Mouse (Mus musculus) adrenal gland, postnatal 4 days (tissue): Measurements from ENCODE around the gene Samd4. TPM values are rescaled to one million over a fixed set of nuclear protein-coding genes. Genes with fewer than 3 reads are reported as not detected.

ENCODE experiments used
- DNase-seq, 2 experiments: peaks; one replicate each; pipeline ENCODE4 v3.0.0; 2021 to 2022; ENCODE audit warnings: low spot score in 2 of 2, mixed read lengths in 2 of 2
- total RNA-seq, 2 experiments: library from RNA; stranded (reverse); gene quantifications; 2 replicates each; pipeline ENCODE4 v1.2.3; 2021

Gene Samd4
- total RNA-seq, 2 experiments from 2014 or later: 20.5 to 24.6 TPM

DNA sequence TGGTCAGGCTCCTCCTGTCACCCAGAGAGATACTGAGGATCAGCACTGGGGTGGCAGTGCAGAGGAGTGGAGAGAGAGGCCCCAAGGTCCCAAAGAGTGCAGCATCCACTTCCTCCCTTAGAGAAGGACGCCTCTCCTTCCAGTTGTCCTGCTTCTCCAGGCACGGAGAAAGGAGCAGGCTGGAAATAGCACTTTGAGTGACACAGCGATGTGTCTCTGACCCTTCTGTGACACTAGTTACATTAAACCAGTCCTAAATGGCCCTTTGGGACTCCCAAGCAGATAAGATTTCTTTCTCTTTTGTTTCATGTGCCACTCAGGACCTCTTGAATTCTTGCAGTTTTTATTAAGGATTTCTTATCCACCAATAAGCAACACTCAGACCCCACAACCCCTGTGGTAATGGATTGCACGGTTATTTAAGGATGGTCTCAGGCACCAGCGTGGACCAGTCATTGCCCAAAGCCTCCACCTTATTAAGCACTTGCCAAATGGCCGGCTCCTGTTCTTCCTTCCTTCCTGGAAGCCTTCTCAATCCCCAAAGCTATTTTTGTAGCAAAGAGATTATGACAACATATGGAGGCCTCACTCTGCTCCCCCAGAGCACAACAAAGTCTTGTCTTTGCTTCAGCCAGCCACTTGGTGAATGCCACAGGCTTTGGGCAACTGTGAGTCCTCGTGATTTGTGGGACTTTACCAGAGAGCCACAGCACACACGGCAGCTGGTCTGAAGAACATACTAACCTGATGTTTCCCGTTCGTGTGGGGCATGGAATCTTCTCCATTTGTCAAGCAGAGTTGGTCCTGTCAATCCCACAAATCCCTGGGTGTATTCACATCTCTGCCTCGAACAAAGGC lies 68.1 kb downstream of the Samd4 start:
- DNase-seq: no peak

DNA sequence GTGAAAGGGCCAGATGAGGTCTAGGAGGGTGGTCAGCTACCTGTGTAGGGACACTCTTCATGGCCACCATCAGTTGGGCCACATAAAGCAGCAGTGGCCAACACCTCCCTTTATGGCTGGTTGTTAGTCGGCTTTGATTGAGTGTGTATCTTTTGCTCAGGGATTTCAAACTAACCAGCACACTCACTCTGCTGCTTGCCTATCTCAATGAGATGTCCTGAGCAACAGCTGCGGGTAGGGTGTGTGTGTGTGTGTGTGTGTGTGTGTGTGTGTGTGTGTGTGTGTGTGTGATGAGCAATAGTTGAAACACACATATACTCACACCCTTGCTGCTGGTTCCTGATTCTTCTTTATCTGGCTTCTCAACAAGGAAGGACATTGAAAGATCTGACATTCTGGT lies 69.6 kb downstream of the Samd4 start:
- no peak for DNase-seq

DNA sequence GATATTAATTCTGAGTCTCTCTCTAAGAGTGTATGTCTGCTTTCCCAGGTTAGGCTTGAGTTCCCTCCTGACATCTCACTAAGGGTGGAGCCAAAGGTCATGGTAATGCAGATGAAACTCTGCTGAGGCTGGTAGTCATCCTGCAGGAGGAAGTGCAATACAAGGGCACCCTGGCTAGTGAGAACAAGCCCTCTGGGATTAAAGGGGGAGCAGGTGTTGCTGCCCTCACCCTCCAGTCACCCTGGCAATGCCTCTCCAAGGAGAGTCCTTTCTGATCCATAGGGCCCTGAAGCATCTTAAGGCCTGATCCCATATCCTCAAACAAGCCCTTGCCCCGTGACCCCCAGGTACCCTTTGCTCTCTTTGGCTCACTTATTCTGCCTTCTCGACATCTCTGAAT lies 72.5 kb downstream of the Samd4 start:
- DNase-seq: no peak

DNA sequence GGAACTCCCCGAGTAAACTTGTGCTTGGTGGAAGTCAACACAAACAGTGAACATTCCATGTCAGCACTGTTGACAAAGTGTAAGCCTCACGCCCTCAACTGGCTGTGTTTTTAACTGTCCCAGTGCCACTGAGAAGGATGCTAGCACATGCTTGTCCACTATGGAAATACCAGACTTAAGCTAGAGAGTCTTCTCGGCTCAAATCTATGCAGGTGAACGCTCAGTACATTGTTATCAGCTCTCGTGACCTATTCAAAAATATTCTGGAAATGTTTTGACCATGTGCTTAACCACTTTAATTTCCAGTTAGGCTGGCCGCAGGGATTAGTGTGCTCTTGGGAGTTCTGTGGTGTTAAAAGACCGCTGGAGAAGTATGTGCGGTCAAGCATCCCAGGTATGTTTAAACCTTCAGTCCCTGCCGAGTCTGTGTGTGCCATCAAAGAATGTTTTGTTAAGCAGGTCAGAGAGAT lies 73.0 kb downstream of the Samd4 start:
- no peak for DNase-seq

DNA sequence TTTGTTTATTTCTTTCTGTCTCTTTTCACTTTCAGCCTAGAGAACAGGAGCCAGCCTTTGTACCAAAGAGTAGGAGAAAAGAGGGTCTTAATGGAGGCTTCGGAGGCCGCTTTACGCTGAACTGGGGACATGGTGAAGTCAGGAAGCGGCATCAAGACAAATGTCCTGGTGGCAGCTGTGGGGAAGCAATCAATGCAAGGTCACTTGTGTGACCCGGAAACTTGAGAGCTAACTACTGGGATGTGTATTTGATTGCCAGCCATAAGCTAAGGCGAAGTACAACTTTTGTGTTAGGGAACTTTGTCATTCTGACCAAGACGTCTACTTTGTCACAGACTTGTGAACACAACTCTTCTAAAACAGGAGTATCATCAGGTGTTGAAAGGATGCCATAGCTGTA lies 73.5 kb downstream of the Samd4 start:
- no peak for DNase-seq

DNA sequence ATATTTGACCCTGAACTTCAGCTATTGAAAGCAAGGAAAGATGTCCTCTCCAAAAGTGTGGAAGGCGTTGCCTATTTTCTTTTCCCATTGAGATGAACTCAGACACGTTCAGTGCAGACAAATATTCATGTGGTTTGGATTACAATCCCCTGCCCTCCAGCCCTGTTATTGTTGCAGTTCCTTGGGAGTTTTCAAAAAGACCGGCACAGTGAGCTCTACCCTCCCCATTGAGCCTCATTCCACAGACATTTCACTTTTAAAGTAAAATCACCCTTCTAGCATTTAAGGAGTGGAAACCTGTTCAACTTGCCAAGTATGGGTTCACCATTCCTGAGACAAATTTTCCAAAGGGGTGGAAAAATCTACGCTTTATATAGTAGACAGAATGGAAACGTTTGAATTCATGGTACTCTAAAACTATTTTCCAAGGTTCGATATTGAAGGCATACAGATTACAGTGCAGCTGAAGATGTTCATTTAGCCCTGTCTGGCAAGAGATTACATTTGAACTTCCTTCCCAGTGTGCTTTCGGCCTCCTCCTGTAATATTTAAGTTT lies 76.6 kb downstream of the Samd4 start:
- no peak for DNase-seq

DNA sequence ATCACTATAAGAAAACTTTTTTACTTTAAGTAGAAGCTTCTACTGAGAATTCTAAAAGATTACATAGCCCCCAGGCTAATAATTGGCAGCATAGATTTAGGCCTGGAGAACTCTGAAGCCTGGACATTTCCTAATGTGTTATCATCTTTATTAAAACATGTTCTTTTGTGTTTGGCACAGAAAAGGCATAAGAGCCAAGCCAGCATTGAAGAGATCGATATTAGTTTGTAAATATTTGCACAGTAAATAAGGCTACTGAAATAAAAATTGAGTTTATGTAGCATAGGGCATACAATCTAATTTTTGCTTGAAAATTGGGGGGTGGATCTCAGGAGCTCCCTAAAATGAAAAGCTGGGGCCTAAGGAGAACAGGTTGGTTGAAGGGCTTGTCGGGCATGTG lies 77.2 kb downstream of the Samd4 start:
- DNase-seq: no peak

DNA sequence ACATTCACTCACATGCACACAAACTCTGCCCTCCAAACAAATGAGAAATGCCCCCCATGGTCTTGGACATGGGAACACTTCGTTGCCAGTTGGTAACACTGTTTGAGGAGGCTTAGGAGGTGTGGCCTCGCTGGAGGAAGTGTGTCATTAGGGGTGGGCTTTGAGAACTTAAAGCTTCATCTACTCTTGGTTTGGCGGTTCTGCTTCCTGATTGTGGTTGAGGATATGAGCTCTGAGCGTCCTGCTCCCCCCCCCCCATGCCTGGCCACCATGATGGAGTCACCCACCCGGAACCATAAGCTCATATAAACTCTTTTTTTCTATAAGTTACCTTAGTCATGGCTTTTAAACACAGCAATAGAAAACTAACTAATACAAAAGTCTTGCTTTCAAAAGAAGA lies 80.2 kb downstream of the Samd4 start:
- no peak for DNase-seq

DNA sequence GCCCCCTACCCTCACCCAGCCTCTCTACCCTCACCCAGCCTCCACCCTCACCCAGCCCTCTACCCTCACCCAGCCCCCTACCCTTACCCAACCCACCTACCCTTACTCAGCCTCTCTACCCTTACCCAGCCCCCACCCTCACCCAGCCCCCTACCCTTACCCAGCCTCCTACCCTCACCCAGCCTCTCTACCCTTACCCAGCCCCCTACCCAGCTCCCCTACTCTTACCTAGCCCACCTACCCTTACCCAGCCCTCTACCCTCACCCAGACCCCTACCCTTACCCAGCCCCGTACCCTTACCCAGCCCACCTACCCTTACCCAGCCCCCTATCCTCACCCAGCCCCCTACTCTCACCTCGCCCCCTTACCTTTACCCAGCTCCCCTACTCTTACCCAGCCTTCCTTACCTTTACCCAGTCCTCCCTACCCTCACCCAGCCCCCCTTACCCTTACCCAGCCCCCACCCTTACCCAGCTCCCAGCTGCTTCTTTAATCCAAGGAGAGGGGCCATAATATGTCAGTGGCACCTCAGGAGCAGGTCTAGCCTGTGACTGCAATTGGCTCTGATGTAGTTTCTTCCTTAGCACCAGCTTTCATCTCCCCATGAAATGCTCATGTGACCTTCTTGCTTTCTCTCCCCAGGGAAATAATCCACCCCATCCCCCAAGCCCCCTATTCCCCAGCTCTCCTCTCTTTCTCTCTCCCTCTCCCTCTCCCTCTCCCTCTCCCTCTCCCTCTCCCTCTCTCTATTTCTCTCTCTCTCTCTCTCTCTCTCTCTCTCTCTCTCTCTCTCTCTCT lies 81.6 kb downstream of the Samd4 start:
- DNase-seq: no peak

DNA sequence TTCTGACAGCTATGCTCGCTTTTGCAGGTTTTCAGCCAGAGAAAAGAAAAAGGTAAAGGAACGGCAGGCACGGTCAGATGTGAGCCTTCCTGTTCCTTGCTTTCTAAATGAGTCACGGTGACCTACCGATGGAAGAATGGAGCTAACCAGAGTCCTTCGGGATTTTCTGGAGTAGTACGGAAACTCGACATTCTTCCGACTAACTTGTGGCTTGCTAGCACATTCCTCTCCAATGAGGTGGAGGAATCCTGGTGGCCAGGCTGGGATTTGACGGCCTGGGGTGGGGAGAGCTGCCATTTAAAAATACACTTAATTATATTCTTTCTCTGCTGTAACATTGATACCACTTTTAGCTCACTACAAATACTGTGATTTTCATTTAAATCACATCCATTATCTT lies 83.6 kb downstream of the Samd4 start:
- no peak for DNase-seq

DNA sequence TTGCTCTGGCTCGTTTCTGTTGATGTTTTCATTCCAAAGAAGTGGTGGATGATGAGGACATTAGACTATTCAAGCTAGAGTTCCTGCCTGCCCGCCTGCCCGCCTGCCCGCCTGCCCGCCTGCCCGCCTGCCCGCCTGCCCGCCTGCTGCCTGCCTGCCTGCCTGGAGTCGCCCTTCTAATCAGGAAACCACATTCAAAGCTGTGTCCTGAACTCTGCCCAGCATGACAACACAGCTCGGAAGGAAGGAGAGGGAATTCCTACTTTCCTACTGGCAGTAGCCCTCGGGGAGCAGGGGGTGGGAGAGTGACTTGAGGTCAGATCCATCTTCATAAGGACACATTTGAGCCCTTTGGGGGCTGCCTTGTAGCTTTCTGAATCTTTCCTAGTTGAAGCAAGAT lies 85.4 kb downstream of the Samd4 start:
- no peak for DNase-seq

DNA sequence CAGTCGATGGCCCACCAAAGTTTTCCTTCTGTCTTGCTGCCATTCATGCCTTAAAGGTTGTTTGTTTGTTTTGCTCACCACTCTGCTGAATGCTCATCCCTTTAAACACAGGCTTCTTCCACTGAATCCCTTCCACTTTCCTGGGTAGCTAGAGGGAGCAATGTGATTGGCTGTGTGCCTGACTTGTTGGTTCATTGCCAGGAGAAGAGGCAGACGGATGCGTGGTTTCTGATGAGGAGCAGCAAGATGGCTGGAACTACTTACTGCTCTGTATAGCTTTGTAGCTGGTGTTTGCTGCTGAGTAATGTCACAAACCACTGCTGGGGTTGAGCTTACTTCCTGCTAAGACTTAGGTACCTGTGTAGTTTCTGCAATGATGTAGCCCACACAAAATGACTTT lies 88.0 kb downstream of the Samd4 start:
- no peak for DNase-seq

DNA sequence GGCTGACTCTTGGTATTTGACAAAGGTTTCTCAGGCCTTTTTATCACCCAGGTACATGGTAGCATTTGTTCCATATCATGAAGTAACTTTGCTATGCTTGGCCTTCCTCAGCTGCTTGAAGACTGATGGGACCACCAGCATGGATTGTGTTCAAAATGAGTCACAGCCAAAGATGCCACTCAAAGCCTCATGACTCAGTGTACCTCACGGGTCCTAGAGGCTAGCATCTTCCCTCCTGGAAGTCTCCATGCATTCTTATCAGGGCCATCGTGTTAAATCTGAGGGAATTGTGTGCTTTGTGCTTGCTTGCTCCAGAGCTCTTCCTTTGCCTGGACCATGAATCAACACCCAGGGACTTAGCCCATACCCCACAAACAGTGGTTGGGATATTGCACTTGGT lies 89.1 kb downstream of the Samd4 start:
- no peak for DNase-seq

DNA sequence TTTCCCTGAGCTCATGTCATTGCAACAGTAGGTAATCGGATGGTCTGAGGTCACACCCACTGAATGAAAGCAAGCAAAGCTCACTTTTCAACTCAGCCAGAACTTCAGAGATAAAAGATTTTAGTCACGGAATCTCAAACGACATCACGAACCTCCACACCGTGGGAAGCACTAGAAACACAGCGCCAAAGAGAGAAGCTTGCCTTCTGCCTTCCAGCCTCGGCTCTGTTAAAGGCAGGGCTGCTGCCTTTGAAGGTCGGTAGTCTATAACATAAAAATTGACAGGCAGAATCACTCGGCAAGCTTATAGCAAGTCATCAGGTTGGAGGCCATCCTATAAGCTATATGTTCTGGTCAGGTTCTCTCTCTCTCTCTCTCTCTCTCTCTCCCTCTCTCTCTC lies 92.2 kb downstream of the Samd4 start:
- no peak for DNase-seq

DNA sequence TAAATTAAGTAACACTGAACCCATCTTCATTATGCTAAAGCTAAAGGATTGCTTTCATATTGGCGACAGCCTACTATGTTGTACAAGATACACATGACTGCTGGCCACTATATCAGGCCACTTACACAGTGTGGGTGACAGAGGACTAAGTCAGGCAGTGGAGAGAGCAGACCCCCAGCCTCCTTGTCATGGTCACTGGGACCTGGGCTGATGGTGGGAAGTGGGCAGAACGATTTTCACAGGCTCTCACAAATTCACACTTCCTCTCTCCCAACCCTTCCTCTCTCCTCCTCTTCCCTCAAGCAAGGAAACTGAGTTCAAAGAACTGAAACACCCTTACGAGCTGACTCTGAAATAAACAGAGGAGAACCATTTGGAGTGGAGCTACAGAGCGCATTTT lies 93.3 kb downstream of the Samd4 start:
- DNase-seq: no peak

DNA sequence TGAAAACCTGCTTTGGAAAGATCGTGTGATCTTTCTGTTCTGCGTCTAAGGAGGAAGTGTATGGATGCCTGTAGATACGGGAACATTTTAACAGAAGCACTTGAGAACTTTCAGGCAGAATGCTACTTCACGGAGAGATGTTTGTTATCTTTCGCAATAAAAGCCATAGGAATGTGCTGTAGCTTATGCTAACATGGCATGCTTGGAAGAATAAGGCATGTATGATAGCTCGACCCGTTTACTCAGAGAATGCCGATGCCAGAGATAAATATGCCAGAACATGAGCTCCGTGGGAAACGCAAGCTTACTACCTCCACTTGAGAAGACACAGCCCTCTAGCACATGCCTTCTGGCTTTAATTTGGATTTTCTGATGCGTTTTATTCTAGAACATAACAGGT lies 94.1 kb downstream of the Samd4 start:
- no peak for DNase-seq

DNA sequence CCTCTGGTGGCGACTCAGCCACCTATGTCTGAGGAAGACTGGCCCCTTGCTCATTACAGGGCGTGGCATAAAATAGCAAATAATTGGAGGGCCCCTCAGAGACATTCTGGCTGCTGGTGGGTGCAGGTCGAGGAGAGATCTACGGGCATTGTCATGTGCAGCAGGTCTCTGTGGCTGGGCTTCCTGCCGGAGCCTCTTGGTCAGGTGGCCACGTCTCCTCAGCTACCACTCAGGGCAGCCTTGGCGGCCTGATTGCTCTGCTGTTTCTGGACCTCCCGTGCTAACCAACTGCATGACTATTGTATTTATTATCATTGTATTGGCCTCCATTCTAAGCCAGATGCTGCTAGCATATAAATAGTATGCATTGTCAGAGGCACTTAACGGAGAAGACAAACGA lies 95.0 kb downstream of the Samd4 start:
- no peak for DNase-seq

DNA sequence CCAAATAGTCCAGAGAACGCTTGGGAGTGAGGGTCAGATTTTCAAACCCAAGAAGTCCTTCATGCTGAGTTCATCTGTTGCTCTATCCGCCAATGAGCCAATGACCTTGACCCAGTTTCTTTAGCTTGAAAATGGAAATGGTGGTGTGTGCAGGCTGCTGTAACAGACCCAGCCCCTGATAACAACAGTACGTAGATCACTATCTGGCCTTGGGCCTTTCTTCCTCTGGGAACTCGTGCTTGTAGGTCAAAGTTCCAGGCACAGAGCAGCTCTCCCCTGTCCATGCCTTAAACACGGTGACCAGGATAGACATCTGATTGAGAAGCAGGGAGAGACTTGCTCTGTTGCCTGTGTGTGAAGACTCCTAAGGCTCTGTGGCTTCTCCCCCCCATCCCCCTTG lies 96.5 kb downstream of the Samd4 start:
- no peak for DNase-seq

DNA sequence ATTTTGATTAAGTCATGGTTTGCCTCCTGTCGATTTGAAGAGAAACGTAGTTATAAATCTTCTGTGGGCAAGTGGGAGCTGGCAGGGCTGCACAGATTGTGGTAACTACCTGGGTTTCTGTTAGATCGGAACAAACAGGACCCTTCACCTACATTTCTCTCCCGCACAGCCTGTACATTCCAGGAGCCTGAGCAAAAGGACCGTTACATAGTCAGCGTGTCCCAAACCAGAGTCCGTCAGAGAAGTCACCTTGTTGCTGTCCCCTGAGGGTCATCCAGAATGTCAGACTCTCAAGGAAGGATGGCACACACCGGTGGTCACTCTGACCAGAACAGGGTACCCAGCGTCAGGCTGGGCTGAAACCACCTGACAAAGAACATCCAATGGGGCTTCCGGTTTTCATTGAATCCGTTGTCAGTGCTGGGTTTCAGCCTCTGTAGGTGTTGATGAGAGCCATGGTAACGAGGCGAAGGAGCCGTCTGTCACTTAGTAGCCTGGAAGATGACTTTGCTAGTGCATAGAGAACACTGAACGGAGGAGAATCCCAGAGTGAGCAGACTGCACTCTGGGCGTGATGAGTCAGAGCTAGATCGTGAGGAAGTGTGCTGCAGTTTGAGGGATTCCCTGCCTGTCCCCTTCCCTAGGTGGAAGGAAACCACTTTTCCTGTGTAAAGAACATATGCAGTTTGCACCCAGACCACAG lies 98.2 kb downstream of the Samd4 start:
- no peak for DNase-seq

DNA sequence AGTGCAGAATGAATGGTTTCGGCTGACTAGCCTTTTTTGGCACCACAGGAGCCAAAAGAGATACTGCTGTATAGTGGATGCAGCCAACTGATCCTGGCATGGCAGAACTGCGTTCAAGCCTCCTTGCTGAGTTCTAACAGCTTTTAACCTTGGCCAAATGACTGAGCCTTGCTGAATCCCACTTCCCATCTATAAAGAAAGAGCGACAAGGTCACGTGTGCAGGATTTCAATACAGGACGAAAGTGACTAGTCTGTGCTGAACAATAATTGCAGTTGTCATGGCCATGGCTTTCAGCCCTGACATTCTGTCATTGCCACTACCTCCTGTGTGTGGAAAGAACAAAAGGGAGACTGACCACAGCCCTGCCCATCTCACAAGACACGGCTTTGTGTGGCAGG lies 99.5 kb downstream of the Samd4 start:
- no peak for DNase-seq

DNA sequence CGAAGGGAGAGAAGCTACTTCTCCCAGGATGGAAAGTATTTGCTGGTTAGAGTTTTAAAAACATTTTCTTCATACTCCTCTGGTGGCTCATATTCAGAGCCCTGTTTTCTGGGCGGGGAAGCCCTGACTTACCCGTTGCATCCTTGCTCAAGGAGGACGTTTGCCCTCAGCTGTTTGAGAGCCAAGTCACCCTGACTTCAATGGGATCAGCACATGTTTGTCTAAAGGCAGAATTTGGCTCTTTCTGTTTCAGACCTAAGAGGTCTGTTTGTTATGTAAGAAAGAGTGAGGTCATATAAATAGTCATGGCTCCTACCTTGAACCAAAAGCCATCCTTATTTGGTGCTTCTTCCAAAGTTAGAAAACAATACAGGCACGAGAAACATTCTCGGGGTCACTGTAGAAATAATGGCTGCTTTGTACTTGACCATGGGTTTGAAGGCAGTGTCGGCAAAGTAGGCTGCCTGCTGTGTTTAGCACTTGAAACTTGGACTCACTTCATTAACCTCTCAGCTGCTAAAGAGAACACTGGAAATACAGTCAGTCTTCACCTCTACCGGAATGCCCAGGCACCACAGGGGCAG lies 102.0 kb downstream of the Samd4 start:
- DNase-seq: no peak
